Mouse (Mus musculus) heart, adult 9 months (tissue): ENCODE measurements around the gene Usp46.

Source experiments
- DNase-seq, 2 experiments: peaks; one replicate each; pipeline ENCODE4 v3.0.0; 2022; ENCODE audit warnings: low spot score in 2 of 2

Usp46 gene

DNA sequence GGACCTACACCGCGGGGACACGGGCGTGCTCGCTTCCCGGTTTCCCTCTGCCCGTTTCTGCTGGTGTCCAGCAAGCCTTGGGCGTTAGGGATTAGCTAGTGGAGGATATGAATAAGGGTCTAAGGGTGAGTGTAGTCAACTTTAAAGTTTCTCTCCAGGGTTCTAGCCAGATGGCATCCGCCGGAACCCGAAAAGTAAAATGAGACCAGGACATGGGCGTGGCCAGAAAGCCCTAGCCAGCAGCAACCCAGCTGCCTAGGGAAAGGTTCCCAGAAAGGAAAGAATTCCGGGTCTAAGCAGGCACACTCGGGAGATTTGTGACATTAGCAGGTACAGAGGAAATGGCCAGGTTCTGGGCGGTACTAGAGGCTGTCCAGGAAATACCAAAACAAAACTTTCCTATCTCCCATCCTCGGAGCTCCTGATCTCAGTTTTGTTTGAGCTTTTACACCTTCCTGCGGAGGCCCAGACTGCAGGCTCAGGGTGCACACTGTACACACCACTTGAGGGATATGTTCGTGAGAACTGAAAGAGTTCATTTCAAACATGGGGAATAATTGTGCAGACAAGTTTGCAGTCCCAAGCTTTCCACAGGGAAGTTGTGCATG is 587 bp upstream of the Usp46 start:
- DNase-seq = peak in 1 of 2 experiments; percentile 88

DNA sequence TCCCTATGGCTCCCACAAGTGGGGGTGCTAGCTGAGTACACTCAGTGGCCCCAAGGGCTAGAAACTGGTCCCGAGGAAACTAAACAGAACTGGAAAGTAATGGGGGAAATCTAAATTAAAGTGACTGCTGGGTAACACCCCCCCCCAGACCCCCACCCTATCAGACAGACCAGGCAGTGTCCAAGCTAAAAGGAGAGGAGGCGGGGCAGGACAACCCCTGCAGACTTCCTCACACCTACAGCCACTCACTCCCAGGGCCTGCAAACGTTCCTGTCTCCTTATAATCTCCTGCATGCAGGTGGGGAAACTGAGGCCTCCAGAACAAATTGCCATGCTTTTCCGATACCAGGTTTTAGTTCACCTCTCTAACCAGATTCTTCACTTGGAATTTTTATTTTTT is 885 bp downstream of the Usp46 start:
- DNase-seq = no peak

DNA sequence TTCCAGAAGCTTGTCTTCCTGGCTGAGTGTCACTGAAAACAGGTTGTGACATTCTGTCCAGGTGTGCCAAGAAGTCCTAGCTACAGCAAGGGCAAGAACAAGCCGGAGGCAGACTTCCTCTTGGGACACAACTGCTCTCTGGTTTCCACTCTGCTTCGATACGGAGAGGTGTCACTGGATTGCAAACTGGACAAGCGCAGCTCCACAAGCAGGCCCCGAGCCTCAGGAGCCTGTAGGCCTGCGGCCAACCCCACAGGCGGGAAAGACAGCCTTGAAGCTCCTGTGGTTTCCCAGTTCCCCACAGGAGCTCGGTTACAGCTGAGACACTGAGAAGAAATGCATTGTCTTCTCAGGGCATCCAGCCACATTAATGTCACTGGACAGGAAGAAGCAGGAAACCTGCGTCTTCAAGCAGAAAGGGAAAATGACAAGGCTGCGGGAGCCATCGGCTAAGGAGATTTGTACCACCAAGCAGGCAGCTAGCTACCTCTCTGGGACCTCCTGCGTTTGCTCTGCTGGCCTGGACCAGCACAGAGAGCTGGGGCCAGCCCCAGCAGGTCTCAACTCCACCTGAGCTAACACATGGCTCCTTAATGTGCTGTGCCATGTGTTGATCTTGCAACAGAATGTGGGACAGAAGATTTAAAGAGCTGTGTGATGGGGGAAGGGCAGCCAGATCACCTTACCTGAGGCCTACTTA is 1.7 kb downstream of the Usp46 start:
- DNase-seq = peak; percentile 27 to 37

GRCm38 (mm10) chr5:74065565-74066275 is 2.5 kb downstream of the Usp46 start:
- no peak for DNase-seq

DNA sequence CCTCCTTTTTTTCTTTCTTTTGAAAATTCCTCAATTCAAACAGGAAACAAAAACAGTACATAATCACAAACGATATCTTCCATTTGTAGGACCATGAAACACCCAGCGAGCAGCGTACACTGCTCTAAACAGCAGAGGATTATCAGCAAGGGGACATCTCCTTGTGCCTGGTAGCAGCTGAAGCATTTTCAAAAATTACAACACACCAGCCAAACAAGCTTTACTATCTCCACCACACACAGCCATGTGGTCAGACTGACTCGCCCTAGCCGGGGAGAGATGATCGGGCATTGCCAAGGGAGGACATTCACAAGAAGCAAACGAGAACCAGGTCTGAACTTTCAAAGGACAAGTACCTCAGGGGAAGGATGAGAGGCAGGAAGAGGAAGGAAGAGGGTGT is 3.4 kb downstream of the Usp46 start:
- no peak for DNase-seq

GRCm38 (mm10) chr5:74063226-74063747 is 4.9 kb downstream of the Usp46 start:
- DNase-seq = no peak

DNA sequence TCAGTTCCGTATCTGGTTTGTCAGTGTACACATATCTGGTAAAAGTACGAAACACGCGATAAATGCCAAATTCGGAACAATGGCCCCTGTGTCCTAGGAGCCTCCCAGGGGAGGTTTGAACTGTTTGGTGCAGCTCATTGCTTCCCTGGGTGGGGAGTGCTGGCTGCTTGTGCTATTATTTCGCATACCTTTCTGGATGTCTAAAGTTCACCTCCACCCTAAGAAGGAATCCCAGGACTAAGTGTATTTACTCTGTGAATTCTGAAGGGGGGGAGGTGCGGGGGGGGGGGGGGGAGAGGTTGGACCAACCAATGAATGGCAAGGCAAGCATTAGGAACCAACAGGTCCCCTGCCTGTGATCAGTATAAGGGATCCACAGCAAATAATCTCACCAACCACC is 6.0 kb downstream of the Usp46 start:
- DNase-seq = peak in 1 of 2 experiments; percentile 19

GRCm38 (mm10) chr5:74061408-74062047 is 6.7 kb downstream of the Usp46 start:
- no peak for DNase-seq

DNA sequence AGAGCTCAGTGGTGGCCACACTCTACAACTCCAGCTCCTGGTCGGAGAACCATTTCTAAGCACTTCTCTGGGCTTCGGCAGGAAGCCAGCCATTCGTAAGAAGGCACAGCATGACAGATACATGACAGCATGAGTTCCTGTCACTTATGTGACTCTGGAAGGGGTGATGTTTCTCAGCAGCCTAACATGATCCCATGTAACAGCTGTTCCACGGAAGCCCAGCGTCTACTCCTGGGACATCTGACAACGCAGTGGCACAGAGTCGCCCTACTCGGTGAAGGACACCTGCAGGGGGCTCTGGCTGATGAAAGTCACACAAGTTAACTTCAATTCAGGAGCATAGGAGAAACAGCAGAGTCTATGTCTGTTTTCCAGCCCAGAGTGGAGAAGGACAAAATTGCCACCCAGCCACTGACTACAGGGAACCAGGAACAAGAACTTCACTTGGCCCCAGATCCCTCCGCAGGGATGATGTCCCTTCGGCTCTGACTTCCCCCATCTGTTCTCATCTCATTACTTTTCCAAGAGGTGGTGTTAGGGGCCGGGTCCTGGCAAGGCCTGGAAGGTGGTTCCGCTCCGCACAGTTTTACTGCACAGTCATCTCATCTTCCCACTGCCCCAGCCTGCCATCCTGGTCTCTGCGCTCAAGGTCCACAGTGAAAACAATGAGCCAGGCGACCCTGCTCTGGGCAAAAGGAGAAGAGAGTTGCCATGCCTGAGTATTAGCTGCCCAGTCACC is 15.9 kb downstream of the Usp46 start:
- no peak for DNase-seq

- DNase-seq = peak; percentile 33 to 53
Observed at GRCm38 (mm10) chr5:74051394-74052170, 16.6 kb downstream of the Usp46 start.

- no peak for DNase-seq
Observed at GRCm38 (mm10) chr5:74050903-74051302, 17.3 kb downstream of the Usp46 start.

DNA sequence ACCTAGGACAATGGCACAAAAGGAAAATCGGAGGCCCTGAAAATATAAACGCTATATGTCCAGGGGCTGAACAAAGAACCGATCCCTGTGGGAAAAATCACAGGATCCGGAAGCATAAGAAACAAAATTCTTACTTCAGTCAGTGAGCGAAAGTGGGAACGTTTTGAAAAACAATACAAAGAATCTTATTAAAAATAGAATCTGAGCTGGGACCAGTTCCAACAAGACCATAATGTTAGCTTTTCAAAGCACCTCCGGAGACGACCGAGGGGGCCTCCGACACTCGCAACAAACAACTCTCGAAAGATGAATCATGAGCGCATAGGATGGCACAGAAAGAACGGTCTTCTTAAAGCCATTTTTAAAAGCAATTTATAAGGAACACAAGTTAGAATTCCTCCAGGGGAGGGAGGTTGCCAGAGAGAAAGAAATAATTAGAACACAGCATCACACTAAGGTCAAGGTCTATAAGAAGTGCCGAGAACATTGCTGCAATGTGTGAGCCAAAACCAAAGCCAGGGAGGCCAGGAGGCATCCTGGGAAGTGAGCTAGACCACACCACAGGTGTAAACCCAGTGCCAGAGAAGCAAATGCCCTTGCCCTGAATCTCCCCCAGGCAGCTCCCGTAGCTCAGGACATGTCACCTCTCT is 19.3 kb downstream of the Usp46 start:
- no peak for DNase-seq

- DNase-seq = no peak
Observed at GRCm38 (mm10) chr5:74044591-74044990, 23.6 kb downstream of the Usp46 start.

DNA sequence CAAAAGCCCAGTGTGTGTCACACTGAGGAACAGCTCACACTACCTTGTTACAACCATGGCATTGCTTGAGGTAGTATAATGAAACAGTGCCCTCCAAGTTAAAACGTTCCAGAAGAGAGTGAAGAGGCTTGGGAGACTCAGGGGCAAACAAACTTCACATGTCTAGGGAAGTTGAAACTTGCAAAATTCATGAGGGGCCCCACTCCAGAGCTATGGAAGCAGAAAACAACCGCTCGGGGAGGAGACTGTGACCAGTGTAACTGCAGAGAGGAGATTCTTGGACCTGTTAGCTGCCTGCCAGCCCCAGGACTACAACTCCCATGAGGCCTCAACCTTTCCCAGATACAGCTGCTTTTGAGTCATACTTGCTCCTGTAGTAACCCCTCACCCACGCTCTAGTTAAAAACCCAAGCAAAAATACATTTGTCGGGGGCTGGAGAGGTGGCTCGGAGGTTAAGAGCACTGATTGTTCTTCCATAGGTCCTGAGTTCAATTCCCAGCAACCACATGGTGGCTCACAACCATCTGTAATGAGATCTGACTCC is 25.4 kb downstream of the Usp46 start:
- no peak for DNase-seq

DNA sequence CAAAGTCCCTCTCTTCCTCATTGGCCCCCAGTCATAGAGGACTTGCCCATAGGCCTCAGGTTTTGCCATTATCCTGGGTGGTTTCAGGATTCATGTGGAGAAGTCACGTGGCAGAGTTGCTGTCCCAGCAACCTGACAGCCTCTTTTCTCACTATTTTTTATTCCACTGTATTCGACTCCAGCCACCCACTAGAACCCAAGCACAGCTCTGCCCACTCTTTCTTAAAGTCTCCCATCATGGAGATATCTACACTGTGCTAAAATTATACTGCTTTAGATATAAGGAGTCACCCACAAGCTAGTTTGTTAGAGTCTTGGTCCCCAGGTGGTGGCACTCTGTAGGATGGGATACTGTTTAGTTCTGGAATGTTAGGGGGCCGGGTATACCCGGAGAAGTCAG is 27.7 kb downstream of the Usp46 start:
- no peak for DNase-seq

DNA sequence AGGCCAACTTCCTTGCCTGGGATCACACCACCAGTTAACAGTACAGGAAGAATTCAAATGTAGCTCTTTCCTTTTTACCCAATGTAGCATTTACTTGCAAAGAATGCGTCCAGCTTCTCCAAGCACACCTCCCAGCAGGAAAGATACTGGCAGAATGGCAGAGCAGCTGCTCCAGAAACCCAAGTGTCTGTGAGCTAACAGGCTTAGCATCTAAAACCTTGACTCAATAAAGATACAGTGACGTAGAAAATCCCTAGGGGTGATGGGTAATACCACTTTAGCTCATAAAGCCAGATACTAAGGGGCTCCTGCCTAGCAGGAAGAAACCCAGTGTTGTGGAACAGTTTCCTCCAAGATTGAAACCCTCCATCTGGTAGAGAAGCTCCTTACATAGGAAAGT is 32.8 kb downstream of the Usp46 start:
- DNase-seq = no peak

GRCm38 (mm10) chr5:74034177-74034576 is 34.1 kb downstream of the Usp46 start:
- no peak for DNase-seq

- no peak for DNase-seq
Observed at GRCm38 (mm10) chr5:74029787-74030186, 38.4 kb downstream of the Usp46 start.

- no peak for DNase-seq
Observed at GRCm38 (mm10) chr5:74028691-74029479, 39.3 kb downstream of the Usp46 start.
